Mouse (Mus musculus): ENCODE measurements around the gene Vmn1r212.
"Not testable (repeated sequence)": the region's sequence is repeated elsewhere in the genome, so short reads cannot be mapped to it uniquely, and the experiment has no call there.

Gene Vmn1r212

GRCm38 (mm10) chr13:22884105-22884504 lies at the start of gene Vmn1r212:
Vmn1r212 (minus strand) TSS chr13:22884205.
- no peak for DNase-seq (ENCODE audit: inconsistent ontology term)

GRCm38 (mm10) chr13:22879257-22879656 lies 4.7 kb downstream of the Vmn1r212 start:
- no peak for DNase-seq (ENCODE audit: inconsistent ontology term)

- no peak for DNase-seq (ENCODE audit: inconsistent ontology term)
Measured at GRCm38 (mm10) chr13:22857461-22857860, 26.5 kb downstream of the Vmn1r212 start, which contains the start of gene Vmn1r211. Vmn1r211 (minus strand) TSS chr13:22857561.

GRCm38 (mm10) chr13:22854760-22855159 lies 29.2 kb downstream of the Vmn1r212 start:
- no peak for DNase-seq (ENCODE audit: inconsistent ontology term)

- no peak for DNase-seq (ENCODE audit: inconsistent ontology term)
Measured at GRCm38 (mm10) chr13:22846798-22847197, 37.2 kb downstream of the Vmn1r212 start.

- not testable (repeated sequence) for DNase-seq (ENCODE audit: inconsistent ontology term)
Measured at GRCm38 (mm10) chr13:22844304-22844703, 39.7 kb downstream of the Vmn1r212 start.

Data from Muller cell, postnatal 12 days (primary cell).